Mouse (Mus musculus) ovary, postnatal 14 days (tissue): ENCODE measurements around the gene Sstr3.

Experiments
- DNase-seq: peaks from one replicate; pipeline ENCODE4 v3.0.0; 2022; ENCODE audit warnings: low spot score

Sstr3 gene

DNA sequence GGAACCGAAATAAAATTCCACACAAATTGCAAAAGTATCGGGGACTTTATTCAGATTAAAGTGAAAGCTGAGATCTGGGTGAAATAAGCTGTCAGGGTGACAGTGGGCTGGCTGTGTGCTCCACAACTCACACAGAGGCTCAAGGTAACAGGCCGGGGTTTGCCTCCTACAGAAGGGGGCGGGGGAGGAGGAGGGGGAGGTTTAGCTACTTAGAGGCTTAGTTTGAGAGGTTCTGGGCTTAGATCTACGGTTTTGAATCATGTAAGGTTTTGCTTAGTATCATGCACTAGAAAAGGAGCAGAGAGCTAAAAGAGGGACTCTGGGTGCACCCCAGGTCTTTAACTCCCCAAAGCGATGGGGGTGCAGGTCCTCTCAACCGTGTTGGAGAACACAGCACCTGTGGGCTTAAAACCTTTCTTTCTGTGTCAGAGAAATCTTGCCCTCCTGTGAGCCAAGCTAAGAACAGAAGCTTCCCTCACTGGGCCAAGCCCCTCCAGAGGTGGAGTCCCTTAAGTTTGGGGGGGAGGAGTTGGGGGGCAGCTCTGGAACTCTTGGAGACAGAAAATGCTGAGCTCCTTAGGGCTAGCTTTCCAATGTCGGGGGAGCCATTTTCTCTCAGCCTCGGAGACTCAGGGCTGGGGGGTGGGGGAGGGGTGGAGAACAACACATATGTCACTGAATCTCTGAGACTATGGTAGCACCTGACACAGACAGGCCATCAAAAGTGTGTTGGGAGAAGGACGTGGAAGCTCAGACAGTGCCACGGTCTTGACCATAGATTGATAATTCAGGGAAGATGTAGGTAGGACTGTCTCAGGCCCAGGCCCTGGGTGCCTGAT is 14.9 kb upstream of the Sstr3 start:
- no peak for DNase-seq

DNA sequence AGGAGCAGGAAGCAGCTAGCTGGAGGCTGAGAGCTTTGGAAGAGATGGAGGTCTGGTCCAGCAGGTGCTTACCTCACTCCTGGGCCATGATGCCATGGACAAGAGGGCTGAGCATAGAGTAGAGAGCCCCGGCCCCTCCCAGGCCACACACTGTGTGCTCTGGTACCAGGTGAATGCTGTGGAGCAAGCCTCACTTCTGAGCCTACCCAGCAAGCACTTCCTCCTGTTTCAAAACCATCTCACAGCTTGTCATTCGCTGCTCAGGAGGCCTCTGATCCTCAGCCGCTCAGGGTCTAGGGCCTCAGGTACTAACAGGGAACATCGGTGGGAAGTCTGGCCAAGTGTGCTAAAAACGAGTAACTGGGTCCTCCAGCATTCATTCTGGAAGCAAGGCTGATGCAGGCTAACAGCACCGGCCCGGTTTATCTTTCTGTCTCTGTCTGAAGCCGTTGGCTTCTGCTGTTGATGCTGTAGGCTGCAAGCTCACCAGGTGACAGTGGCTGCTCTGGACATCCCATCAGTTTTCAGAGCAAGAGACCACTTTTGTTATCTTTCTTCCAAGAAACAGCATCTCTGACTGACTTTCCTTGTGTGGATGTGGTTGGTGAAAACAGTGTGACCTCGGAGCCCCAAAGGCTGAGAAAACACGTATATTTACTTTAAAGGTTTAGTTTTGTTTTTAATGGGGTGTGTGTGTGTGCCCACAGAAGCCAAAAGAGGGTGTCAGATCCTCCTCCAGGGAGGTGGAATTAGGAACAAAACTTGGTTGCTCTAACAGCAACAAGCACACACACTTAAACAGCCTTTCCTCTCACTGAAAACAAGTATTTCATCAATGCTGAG is 13.4 kb upstream of the Sstr3 start:
- DNase-seq = no peak

DNA sequence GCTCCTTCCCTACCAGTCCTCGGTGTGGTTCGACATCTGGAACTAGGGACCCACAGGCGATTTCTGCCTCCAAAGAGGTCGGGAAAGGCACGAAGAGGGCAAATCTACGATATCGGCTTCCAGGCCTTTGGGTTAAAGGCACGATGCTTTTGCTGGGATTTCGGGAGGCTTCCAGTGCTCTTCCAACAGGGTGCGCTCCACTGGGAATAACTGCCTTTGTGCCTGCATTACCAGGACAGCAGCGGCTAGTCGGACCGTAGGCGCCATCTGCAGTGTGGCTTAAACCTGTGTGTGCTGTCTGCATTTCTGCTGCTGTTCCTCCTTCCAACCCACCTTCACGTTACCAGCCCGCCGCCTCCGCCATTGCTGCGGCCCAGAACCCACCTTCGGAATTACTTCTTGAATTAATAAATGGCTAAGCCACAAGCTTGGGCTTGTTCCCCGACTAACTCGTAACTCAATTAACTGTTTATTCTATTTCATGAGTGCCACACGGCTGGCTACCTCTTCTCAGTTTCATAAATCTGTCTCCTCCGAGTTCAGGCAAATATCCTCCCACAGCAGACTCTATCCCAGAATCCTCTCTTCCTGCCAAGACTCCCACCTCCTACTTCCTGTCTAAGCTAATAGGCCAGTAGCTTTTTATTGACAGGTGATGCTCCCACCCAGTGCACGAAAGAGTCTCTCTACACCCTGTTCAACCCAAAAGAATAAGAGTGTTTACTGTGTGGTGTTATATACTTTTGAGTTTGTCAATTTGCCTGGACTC is 10.2 kb upstream of the Sstr3 start:
- no peak for DNase-seq

DNA sequence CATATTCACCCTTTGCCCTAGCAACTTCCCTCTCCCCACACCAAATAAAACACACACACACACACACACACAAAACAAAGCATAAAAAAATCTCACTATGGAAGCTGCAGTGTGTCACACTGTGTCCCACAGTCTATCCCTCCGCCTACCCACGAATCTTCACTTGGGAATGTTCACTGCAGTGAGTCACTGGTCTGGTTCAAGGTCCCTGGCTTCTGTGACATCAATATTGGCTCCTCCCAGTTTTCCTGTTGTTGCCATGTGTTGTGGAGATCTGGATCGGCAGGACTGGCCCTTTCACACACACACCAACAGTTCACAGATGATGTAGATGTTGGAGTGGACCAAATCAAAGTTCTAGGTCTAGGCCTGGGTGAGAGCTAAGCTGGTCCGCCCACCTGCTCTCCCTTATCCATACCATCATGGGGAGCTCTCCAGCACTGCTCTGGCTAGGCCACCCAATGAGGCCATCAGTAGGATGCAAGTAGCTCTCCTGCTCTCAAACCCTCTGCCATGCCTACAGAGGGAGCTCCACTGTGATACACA is 4.8 kb upstream of the Sstr3 start:
- no peak for DNase-seq

DNA sequence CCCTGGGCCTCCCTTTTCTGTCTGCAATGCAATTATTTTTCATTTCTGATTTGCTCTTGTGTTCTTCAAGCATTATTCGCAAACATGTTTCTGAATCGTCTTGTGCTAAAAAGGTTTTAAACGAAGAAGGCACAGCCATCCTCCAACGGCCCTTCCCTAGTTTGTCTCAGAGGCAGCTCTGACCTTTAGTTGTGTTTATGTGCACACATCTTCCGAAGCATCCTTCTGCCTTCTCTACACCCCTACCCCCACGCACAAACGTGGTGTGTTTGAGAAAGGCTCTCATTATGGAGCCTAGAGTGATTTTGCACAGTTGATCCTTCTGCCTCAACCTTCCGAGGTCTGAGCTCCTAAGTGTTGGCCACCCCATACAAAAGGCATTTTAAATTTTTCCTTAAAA is 4.2 kb upstream of the Sstr3 start:
- no peak for DNase-seq

DNA sequence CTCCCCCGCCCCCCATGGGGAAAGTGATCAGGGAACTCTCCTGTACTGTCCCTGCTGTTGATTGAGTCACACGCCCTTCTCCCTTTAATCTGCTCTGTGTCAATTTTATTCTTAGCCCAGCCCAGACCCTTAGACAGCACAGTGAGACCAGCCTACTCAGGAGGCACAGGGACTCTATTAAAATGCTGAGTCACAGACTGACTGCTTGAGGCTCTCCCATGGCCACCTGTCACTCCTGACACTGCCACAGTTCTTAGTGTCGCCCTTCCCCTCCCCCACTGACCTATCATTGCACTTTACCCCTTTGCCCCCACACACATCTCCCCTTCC is 3.8 kb upstream of the Sstr3 start:
- no peak for DNase-seq

DNA sequence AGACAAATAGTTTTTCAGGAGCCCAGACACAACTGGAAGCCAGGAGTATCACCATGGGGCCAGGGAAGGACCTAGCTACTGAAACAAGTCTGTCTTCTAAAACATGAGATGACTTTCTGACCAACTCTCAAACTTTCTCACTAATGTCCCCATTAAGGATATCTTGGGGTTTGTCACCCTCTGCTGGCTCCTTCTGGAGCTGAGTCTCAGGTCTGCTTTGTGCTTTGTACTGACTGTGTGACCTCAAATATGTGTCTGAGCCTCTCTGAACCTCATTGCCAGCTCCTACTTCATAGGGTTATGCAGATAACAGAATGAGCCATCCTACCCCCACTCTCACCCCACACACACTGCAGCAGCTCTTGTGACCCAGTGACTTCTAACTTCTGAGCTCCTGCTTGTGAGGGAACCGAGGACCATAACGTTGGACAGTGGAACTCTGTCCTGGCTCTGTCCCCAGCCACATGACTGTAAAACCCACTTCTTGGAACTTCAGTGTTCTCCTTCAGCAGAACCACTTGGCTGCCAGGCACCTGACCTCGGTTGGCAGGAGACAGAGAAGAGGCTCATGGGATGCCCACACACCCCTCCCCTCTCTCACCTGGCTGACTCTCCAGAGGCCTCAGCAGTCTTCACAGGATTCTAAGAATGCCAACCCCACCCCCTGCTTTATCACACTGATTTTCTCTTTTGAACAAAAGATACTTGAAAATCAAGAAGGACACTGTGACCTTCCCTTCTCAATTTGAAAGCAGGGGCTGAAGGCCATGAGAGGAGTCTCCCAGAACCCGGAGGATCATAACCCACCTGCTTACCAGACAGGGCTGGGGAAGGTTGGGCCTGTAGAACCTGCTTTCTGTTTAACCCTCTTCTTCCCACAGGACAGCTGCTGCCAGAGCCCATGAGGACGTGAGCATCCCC is 3.2 kb upstream of the Sstr3 start:
- no peak for DNase-seq

DNA sequence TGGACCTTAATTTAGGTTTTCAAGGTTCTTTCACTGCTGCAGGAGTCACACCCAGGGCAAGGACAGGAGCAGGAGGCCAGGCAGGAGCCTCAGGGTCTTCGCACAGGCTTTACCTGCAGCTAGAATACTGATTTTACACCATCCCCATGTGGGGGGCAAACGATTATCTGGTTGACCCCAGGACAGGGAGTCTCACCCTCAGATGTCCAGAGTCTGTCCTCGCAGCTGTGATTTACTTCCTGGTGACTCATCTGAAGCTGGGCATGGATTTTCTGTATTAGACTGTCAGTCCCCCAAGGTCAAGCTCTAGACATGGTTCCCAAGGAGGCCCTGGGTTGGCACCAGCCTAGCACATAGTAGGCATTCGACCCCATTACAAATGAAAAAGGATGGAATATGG is 1.6 kb upstream of the Sstr3 start:
- no peak for DNase-seq

DNA sequence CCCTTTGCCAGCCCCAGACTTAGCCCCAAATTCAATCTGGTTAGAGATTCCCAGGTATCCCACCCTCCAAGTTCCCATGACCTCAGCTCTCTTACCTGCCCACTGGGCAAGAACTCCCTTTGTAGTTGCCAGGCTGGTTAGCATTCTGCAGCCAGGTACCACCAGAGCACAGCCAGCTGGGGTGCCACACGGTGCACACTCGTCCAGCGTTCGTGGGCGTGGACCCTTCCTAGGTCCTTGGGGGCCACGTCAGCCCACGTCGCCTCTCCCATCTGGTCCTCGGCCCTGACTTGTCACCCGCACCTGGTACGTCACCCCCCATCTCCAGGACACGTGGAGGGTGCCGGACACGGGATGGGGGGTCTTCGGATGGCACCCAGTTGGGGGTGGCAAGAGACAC is 444 bp downstream of the Sstr3 start:
- no peak for DNase-seq

DNA sequence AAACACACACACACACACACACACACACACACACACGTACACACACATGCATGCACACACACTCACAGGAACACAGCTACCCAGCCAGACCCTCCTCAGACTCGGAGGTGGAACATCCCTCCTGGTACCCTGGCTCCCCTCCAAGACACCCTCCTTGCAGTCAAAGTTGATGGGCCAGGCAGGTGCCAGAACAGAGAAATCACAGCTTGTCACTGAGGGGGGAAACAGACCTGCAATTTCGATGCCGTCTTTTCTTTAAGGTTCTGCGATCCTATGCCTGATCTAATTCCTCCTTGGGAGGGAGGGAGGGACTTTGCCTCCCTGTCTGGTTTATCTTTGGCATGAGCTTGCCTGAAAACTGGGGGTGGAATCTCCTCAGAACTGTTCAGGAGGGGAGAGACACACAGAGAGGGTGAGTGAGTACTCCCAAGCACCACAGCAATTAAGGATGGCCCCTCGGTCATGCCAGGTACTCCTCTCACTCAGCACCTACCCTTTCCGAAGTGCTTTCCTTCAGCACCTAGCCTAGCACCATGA is 1.6 kb downstream of the Sstr3 start:
- no peak for DNase-seq

DNA sequence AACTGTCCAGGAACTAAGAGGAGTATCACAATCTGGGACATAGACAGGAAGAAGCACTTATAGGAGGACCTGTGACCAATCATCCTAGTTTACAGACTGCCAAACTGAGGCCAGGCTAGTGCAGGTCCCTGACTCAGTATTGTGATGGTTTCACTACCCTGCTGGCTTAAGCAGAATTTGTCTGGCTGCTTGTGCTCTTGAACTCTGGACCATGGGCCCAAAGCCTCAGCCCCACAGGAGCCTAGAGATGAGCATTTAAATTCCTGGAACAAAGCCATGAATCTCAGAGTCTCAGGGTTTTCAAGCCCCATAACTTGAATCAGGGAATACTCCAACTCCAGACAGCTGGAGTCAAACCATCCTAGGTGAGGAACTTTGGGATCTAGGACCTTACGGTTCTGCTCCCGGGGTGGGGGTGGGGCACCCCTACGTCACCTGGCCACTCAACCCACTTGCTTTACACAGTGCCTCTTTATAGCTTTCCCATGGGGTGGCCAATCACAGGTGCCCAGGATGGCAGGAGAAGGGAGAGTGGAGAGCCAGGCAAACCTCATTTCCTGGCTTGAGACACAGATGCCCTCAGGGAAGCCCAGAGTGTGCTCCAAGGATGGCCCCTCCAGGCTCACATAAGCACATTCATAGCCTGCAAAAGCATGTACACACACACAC is 2.3 kb downstream of the Sstr3 start:
- no peak for DNase-seq

DNA sequence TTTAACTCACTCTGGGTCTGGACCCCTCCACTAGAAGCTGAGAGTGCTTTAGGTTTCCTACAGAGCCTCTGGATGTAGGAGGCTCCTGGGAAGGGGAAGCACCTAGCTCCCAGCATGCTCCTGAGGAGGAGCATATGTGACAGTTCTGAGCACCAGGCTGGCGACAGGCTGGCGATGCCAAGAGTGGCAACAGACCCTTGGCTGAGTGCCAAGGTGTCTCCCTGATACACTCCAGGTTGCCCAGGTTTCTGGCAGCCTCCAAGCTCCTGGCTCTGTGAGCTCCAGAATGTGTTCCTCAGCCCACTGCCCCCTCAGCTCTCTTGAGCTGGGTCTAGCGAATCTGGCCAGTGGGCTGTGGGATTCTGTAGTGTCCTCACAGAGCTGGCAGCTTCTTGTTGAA is 2.9 kb downstream of the Sstr3 start:
- no peak for DNase-seq

DNA sequence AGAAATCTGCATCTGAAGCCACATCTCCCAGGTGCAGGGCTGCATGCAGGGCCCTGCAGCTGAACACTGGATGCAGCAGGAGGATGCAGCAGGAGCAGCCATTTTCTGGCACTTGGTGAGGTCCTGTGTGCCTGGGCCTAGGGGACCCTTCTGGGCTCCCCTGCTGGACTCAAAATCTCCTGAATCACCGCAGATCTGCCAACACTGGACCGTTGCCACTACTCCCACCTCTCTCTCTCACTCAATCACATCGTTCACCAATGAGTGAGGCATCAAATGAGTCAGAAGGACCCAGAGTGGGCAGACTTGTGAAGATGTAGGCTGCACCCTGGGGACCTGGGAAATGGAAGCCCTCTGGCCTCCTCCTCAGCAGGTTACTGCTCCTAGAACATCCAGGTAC is 3.4 kb downstream of the Sstr3 start:
- DNase-seq = no peak

DNA sequence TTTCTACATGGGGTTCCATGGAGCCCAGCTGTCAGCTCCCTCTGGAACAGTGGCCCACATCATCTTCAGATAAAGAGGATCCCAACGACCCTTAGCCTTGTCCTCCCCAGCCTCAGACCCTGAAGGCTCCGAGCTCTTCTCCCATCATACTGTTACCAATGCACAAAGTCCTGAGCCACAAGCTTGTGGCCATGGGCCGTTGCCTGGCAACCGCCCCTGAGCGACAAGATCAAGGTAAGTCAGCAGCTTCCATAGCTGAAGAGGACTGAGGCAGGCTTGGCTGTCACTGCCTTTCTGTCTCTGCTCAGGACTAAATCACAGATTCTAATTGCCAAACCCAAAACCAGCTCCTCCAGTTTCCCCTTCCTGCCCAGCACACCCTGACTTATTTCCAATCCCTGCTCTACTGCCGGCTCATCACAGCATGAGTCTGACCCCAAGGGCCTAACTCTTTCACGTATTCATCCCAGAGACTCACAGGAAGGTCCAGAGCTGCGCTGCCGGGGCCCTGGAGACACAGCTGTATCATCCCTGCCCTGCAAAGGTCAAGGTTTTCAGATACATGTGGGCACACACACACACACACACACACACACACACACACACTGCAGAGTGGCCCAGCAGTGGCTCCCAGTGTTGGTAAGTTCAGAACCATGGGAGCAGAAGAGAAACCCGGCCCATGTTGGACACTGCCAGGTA is 8.6 kb downstream of the Sstr3 start:
- DNase-seq = no peak

DNA sequence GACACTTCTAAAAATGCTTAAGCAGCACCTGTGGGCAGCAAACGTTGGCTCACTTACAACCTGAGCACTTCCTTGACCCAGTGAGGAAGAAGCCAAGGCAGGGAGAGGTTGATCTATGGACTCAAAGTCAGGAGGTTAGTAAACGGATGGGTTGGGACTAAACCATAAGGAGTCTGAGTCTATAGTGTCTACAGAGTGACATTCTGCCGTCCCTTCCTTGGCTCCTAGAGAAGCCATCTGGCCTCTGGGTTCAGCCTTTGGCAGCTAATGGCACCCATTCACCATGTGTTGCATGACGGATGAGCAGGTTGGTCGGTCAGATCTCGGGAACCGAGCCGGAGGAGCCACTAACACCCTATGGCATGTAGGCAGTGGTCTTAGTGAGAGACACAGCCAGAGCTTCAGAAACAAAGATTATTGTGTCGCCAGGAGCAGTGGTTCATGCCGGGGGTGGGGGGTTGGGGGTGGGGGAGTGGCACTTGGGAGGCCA is 11.1 kb downstream of the Sstr3 start:
- DNase-seq = no peak

DNA sequence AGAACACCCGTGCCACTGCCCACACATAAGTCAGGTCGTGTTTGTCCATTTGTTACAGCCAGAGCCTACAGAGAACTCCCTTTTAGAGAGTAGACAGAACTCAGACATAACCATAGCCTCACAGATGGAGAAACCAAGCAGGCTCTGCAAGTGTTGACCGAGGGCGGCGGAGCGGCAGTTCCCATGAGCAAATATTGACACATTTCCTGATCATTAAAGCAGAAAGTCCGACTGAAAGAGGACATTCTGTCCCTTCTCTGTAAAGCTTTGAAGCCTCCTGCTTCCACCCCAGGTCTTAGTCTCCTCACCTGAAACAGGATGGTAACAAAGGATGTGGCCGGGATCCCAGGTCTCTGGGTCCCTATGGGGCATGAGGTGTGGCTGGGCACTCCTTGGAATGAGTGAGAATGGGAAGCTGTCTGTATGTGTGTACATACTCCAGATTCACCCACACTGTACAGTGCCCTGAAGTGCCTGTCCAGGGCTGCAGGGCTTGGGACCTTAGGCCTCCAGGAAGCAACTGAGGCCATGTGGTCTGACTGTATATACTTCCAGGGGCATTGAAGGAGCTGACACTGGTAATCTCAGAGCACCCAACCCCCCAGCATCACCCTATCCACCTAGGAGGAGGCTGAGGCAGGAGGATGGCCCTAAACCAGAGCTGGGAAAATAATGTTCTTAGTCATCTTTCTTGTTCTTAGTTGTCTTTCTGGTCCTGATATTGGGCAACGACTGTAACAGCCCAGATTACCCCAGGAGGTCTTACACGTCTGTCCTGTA is 11.7 kb downstream of the Sstr3 start:
- no peak for DNase-seq

DNA sequence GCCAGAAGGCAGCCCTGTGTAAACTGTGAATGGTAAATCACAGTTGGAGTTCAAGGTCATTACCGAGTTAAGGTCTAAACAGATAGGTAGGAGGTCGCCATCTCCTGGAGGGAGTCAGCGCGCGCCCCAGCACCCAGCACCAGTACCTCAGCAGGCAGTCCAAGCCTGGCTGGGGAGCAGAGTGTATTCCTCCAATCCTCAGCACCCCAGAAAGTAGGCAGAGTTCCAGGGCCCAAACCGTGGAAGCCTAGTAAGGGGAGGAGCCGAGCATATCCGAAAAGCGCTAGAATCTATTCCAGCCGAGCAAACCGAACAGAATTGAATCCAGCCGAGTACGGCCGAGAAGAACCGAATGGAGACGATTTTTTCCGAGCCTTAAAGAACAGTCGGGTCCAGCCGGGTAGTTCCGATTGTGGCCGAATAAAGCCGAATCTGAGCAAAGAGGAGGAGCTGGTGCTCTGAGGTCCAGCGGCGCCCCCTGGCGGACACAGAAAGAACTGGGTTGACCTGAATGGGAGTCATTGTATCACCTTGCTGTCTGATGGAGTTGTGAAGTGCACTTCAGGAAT is 12.5 kb downstream of the Sstr3 start:
- peak; percentile 97 for DNase-seq

DNA sequence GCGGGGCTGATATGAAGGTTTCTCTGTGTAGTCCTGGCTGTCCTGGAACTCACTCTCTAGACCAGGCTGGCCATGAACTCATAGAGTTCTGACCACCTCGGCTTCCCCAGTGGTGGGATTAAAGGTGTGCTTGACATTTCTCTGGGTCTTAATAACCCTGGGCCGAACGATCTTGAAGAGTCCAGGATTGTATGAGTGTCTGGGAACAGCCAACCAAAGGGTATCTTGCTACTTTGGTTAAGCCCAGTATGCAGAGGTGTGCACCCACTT is 13.1 kb downstream of the Sstr3 start:
- DNase-seq = no peak
